Mouse (Mus musculus) heart, adult 9 months (tissue): Measurements from ENCODE around the gene Batf3.
"Not testable (repeated sequence)": the region's sequence is repeated elsewhere in the genome, so short reads cannot be mapped to it uniquely, and the experiment has no call there.

Source experiments
- DNase-seq, 2 experiments: peaks; one replicate each; pipeline ENCODE4 v3.0.0; 2022; ENCODE audit warnings: low spot score in 2 of 2

Batf3 gene

DNA sequence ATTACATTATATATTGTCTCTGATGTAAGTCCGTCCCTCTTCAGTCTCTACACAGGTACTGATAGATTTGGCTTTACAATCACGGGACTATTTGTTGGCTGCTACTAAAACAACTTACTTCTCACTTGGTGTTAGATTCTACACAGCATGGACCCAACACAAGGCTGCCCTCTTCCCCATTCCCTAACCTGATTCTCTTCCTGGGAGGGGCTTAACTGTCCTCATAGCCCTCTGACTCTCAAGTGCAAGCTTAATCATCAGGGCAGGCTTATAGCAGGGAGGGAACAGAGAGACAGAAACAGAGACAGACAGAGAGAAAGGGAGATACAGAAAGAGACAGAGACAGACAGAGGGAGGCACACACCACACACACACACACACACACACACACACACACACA is 34.0 kb downstream of the Batf3 start:
- DNase-seq: no peak

DNA sequence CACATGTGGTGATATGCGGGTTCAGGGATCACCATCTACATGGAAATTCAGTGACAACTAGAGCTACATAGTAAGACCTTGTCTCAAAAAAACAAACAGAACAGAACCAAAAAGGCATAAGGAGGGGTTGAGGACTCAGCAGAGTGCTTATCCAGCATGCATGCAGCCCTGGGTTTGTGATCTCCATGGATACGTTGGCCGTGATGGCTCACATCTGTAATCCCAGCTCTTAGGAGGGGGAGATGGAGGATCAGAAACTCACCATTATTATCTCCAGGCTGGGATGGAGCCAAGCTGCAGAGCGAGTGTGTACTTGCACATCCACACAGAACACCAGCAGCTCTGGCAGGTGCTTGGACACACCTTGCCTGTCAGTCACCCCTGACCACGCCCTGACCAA is 34.6 kb downstream of the Batf3 start:
- DNase-seq: no peak

DNA sequence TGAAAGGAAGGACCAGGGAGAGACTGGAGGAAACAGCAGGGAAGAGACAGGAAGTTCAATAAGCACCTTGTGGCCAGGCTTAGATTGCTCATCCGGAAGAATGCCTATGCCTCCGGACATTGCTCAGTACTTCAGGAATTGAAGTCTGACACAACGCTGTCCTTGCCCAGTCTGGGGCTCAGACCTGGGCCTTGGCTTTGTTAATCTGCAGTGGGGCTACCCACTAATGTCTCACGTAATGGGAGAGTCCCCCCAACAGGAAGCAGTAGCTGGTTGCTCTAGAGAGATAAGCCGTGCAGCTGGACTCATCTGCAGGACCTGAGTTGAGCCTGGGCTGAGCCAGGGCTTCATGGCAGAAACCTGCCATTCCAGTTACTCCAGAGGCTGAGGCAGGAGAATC is 35.3 kb downstream of the Batf3 start:
- no peak for DNase-seq

DNA sequence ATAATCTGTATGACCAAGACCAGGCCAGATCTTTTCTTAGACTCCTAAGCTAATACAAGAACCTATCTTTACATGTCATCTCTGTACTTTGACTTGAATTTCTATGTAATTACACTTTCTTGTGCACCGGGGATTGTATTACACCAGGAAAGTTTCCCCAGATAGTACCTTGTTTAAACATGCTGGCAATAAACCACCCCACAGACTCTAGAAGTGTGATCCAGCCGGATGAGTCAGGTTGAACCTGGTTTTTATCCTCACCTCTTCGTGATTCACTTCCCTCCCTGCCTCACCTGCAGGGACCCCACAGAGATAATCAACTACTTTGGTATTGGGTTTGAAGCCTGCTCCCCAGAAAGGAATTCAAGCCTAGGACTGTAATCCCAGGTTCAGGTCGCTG is 37.8 kb downstream of the Batf3 start:
- DNase-seq: no peak

DNA sequence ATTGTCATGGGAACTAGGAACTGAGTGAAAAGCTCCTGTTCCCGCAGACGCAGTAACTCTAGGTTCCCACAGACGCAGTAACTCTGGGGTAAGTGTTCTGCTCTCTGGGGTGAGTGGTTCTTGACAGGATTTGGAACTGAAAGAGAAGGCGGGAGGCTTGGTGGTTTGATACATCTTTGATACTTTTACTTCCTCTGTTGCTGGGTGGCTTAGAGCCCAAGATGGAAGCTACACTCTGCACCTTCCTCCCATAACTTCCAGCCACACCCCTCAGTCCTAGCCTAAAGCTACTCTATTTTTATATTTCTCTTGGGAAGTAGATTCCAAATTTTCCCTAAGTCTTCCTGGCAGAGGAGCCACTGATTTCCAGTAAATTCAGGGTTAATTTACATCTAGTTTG is 40.8 kb downstream of the Batf3 start:
- DNase-seq: no peak

DNA sequence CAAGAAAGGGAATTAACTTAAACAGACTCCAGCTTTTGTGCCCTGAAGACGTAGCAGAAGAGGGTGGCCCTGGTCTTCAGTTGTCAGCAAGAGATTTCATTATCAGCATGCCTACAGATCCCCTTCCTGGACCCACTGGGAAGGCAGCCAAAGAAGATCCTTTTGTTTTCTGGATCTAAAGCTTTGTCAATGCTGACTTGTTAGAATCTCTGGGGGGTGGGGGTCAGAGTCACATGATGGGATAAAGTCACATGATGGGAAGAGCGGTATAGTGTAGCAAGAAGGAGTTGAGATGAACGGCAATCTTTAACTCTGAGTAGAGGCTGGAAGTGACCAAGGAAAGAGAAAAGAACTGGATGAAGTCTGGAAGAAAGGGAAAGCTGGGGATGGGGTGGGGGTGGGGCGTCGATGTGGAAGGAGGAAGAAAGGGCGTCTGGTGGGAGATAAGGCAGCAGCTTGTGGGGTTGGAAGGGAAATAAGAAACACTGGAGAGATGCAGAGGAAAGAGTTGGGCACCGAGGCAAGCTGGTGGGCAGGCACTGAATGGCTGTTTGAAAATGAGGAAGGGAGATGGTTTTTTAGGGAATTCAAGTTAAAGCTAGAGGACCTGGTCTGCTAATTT is 41.3 kb downstream of the Batf3 start:
- DNase-seq: no peak

DNA sequence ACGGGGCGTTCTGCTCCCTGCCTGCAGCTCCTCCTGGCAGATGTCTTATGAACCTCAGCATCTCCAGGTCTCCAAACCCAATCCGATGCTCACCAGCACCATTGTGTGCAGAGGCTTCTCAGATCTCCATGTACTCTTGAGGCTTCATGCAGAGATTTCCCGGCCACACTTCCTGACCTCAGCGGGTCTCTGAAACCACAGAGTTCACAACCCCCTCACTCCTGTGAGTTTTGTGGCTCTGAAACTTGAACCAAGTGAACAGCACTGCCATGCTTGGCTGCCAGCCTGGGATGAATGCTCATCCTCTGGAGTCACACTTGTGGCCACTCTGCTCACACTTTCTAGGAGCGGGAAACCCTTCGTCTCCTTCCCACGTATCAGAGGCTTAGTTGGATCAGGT is 43.3 kb downstream of the Batf3 start:
- DNase-seq: no peak

DNA sequence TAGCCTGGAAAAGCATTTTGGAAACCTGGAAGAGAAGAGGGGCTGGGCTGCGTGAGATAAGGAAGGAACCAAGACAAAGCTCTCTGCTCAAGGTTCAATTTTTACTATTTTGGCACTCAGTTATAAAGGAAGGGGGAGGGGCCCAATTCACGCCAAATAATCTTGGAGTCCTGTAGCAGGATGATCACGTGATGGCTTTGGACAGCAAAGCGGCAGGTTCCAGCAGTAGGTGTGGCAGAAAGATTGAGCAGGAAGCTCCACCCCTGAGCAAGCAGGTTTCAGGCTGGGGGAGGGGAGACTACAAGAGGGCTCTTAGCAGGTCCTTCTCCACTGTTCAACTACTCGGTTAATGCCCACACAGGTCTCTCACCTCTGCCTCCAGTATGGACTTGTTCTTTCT is 51.8 kb downstream of the Batf3 start:
- DNase-seq: not testable (repeated sequence)

DNA sequence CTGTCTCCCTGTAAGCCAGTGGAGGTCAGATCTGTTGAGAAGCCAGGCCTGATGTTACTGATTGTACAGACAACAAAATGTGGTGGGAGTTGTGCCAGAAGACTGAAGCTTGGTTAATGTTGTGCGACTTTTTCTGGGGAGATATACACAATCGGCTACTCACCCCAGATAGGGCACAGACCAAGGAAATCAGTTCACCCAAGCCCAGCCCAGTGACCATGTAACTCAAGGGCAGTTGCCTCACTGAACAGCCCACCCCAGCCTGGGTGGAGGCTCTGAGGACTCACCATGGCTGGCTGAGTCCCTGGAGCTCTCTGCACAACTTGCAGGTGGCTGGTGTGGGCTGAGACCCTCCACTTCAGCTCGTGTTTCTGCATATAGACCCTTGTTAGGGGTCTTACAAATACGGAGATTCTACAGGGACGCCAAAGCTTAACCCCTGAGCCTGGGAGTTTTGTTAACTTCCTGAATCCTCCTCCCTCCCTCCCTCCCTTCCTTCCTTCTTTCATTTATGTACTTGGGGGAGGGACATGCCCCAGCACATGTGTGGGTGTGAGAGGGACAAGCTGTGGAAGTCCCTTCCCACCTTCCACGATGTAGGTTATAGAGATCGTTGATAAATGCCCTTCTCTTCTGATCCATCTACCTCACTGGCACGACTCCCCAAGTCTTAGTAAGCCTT is 53.4 kb downstream of the Batf3 start:
- DNase-seq: no peak

DNA sequence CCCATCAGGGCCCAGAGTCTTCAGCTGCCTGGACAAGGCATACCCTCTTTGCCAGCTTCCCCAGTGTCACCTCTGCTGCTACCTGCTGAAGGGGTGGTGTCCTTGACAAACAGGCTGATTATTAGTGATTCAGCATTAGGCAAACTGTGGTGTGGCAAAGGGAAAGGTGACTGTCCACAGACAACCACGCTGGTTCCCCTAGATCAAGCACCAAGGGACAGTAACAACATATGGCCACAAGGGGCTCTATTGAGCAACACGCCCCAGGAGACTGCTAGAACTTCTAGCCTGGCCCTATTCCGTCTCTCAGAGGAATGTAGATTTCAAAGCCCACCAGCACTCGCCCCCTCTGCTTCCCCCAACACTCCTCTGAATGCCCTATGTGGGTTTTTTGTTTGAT is 55.4 kb downstream of the Batf3 start:
- DNase-seq: peak; percentile 17 to 27

DNA sequence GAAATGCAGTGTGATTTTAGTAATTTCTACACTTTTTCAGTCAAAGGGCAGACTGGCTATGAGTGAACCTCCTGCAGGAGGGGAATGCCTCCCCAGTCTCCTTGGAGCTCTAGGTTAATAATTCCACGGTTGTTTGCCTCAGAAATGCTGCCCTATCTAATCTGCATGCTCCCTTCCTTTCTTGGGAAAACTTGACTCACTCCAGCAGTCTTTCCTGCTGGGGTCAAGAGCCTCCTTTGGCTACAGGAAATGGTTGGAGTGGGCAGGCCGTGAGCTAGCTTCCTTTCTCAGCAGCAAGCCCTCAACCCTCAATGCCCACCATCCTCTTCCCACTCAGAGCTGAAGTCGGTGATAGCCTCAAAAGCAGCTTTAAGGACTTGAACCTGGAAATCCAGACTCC is 56.7 kb downstream of the Batf3 start:
- DNase-seq: no peak
